Mouse (Mus musculus): ENCODE data around the gene Tpx2.

Tpx2 gene

GRCm38 (mm10) chr2:152862638-152863037, 14.9 kb downstream of the Tpx2 start:
- no peak for DNase-seq (ENCODE audit: low spot score in 2 of 2)

DNA sequence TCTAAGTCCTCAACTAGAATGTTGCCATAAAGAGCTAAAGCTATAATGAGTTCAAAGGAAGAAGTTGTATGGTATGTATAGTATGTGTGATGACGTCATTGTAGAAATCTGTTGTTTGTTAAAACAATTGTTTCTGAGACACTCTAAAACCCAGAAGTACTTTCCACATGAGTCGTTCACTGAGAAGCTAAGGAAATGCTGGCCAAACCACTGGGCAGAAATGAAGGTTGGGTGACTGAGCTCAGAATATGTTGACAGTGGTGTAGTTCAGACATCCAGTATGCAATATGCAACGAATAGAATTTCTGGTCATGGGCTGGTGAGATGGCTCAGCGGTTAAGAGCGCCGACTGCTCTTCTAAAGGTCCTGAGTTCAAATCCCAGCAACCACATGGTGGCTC, 15.6 kb downstream of the Tpx2 start:
- DNase-seq (ENCODE audit: low spot score in 2 of 2): no peak

DNA sequence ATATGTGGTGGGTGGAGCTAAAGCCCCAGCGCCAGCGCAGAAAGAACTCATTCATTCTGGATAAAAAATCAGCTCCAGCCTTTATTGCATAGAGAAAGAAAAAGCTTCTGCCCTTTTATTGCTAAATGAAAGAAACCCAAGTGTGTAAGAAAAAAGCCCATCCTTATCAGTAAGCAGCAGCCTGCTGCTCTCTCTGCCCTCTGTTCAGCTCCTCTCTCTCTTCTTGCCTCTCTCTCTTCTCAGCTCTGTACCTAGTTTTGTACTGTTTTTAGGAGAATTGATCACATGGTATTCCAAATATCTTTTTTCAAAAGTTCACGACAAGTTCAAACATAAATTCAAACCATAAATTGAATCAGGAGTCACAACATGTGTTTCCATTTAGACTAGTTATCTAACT, 30.5 kb downstream of the Tpx2 start:
- no peak for DNase-seq (ENCODE audit: low spot score in 2 of 2)

DNA sequence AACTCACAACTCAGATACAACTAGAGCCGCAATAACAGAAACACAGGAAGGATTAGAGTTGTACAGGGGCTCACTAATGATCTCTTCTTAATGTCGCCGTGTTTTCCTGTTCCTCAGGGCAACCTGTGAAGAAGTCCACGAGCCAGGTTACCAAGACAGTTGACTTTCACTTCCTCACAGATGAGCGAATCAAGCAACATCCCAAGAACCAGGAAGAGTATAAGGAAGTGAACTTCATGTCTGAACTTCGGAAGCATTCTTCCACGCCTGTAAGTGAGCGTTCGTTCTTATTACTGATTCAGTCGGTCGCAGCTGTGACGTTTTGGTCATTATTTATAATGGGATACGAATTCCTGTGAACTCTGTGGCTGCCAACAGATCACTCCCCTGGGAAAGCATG, 33.1 kb downstream of the Tpx2 start:
- DNase-seq (ENCODE audit: low spot score in 2 of 2): no peak

DNA sequence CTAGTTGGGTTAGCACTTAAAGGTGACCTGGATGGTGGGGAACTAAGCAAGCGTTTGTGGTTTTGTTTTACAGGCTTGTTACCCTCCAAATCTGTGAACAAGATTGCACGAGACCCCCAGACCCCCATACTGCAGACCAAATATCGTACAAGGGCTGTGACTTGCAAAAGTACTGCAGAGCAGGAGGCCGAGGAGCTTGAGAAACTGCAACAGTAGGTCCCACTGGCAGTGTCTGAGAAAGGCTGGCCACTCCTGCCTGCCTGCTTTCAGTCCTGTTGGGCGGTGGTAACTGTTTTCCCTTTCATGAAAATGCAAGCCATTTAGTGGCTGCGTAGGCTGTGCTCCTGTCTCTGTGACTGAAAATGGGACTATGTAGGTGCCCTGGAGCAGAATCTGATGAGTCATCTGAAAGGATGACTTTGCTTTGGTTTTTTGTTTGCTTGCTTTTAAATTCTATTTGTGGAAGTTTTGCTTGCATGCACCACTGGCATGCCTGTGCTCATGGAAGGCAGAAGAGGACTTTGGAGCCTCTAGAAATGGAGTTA, 36.4 kb downstream of the Tpx2 start:
- DNase-seq (ENCODE audit: low spot score in 2 of 2): no peak

- DNase-seq (ENCODE audit: low spot score in 2 of 2): no peak
These were observed 39.5 kb downstream of the Tpx2 start for GRCm38 (mm10) chr2:152887230-152887629.

GRCm38 (mm10) chr2:152888774-152889173, 41.0 kb downstream of the Tpx2 start:
- DNase-seq (ENCODE audit: low spot score in 2 of 2): no peak

DNA sequence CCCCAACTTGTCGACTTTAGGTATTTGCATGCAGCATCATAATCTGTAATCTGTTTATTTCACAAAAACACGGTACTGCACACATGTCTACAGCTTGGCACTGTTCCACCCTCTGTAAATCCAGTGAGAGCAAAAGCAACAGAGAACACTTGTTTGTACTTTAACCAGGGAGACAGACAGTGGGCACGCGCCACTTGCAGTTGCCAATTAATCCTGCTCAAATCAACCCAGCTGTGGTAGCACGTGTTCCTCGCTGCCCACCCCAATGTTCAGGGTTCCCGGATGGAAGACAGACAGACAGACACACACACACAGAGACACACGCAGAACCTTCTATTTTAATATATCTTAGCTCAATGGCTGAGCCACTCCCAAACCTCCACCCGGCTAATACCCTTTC, 48.1 kb downstream of the Tpx2 start:
- DNase-seq (ENCODE audit: low spot score in 2 of 2): no peak

- no peak for DNase-seq (ENCODE audit: low spot score in 2 of 2)
These were observed 49.2 kb downstream of the Tpx2 start for GRCm38 (mm10) chr2:152896926-152897325.

- DNase-seq (ENCODE audit: low spot score in 2 of 2): no peak
These were observed 51.2 kb downstream of the Tpx2 start for GRCm38 (mm10) chr2:152899011-152899410.

DNA sequence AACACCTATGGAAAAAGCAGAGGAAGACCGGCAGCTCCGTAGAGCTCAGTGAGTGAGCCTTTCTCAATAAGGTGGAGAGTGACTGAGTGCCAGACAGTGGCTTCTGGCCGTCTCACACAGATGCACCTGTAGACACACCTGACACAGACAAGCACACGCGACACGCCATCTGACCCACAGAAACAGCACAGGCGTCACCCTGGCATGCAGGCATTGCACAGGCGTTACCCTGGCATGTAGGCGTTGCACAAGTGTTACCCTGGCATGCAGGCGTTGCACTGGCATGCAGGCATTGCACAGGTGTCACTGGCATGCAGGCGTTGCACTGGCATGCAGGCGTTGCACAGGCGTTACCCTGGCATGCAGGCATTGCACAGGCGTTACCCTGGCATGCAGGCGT, 53.5 kb downstream of the Tpx2 start:
- DNase-seq (ENCODE audit: low spot score in 2 of 2): no peak

DNA sequence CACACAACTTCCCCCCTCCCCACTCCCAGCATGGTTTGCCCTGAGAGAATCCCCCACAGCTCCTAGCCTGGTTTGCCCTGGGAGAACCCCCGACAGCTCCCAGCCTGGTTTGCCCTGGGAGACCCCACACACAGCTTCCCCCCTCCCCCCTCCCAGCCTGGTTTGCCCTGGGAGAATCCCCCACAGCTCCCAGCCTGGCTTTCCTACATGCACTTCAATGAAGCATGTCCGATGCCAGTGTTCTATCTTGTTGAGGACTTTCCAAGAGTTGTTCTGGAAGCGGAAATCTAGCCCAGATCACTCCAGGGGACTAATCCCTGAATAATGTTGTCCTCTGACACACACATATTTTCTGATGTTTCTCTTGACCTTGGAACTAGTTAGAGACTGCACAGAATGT, 54.9 kb downstream of the Tpx2 start:
- DNase-seq (ENCODE audit: low spot score in 2 of 2): no peak

GRCm38 (mm10) chr2:152903586-152903985, 55.8 kb downstream of the Tpx2 start:
- DNase-seq (ENCODE audit: low spot score in 2 of 2): no peak

DNA sequence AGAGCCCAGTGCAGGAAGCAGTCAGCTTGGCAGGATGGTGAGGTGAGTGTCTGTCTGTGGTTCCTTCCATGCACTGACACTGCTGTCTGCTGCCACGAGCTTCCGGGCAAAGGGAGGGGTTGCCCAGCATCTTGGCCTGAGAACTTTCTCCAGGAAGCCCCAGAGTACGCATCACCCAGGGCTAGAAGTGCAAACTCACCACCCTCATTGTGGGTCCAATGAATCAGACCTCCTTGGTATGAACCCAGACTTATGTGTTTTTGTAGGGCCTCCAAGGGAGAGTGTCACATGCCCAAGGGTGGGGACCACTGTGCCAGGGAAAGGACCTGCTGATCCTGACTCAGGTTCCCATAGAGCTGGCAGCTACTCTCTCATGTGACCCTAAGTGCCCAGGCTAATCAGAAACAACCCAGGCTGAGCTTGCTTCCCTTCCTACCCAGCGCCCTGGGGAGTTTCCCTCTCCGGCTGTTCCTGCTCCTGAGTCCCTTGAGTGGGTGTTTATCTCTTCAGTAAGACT, 56.4 kb downstream of the Tpx2 start:
- no peak for DNase-seq (ENCODE audit: low spot score in 2 of 2)

DNA sequence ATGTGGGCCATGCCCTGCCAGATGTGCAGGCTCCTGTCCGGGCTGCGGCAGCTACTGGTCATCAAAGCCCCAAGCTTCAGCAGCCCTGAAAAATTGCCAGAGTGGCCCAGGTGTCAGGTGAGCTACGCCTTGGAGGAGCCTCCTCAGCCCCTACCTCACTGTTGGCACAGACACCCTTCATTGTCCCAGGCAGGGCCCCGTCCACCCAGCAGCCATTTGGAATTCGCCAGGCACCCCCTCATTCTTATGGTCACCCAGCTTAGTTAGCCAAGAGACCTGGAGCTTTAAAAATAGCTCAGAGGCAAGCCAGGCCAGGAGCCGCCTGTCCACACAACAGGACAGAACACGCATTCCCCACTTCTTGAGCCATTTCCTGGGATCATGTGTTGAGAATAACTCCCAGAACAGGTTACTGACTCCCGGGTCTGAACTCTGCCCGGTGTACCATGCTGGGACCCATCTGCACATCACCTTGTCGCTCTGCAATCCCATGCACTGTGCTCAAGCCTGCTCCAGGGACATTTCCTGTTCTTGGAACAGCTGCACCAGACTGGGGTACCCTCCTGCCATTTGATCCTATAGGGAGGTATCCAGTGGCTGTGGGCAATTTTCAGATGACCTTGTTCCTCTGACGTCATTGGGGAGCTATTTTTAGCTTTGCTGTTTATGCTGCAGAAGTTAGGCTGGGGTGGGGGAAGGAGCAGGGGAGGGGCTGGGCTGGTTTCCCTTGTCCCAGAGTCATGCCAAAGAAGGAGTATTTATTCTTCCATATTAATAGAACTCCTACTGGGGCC, 57.5 kb downstream of the Tpx2 start:
- no peak for DNase-seq (ENCODE audit: low spot score in 2 of 2)

- no peak for DNase-seq (ENCODE audit: low spot score in 2 of 2)
These were observed 58.7 kb downstream of the Tpx2 start for GRCm38 (mm10) chr2:152906274-152907037.

- no peak for DNase-seq (ENCODE audit: low spot score in 2 of 2)
These were observed 59.6 kb downstream of the Tpx2 start for GRCm38 (mm10) chr2:152907114-152907943.

- no peak for DNase-seq (ENCODE audit: low spot score in 2 of 2)
These were observed 62.1 kb downstream of the Tpx2 start for GRCm38 (mm10) chr2:152909848-152910247.

DNA sequence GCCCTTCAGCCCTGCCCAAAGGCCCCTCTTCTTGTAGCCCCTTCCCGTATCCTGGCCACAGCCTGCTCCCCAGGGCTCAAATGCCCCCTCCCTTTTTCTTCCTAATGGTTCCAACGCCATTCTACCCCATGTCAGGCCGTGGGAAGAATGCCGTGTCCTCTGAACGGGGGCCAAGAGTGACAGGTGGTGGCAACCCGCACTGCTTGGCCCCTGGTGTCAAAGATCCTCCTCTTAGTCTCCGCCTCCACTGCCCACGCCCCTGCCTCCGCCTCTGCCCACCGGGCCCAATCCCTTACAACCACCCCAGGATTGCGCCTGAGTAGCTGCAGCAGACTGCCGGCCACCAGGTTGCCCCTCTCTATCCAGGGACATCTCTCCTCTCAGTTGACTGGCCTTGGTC, 63.3 kb downstream of the Tpx2 start, which contains the start of gene Mylk2:
Gene Mylk2, plus strand, starts transcription at position 322 of the 400 bp plus-strand sequence.
- DNase-seq (ENCODE audit: low spot score in 2 of 2): no peak

DNA sequence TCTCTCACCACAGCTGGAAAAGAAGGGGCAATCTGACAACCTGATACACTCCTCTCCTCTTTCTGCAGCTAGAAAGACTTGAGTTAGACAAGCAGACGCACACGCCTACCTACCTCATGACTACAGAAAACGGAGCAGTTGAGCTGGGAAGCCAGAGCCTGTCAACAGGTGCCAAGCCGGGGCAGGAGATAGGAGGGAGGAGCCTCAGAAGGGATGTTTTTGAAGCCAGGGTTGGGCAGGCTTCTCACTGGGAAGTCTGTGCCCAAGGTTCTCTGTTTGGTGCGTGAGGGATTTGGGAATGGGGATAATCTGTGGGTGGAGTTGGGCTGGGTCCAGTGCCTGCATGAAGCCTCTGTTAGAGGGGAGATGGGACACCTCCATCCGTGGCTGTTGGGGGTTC, 63.7 kb downstream of the Tpx2 start:
- DNase-seq (ENCODE audit: low spot score in 2 of 2): no peak

- DNase-seq (ENCODE audit: low spot score in 2 of 2): no peak
These were observed 65.7 kb downstream of the Tpx2 start for GRCm38 (mm10) chr2:152913471-152913870.

Measured in urinary bladder, postnatal 4 days (tissue).